Mouse (Mus musculus) thymus, adult 2 months (tissue): Measurements from ENCODE around the gene Paox. TPM values are rescaled to one million over a fixed set of nuclear protein-coding genes. Genes with fewer than 3 reads are reported as not detected.

ENCODE experiments used
- DNase-seq: peaks from one replicate; pipeline ENCODE4 v3.0.0; 2021
- H3K27ac ChIP-seq: fragments of 200-500 bp; 2 replicates; pipeline ENCODE4 v1.5.1; 2012; ENCODE audit warnings: low read length, control low read depth; ENCODE audit not compliant: control insufficient read depth, insufficient read depth
- H3K27me3 ChIP-seq: fragments of 200-500 bp; 2 replicates; pipeline ENCODE4 v1.6.1; 2012; ENCODE audit warnings: mild to moderate bottlenecking, low read length, moderate library complexity, mixed read lengths; ENCODE audit not compliant: control insufficient read depth, insufficient read depth
- H3K36me3 ChIP-seq: fragments of 200-500 bp; 2 replicates; pipeline ENCODE4 v1.6.1; 2012; ENCODE audit warnings: mild to moderate bottlenecking, low read length, moderate library complexity; ENCODE audit not compliant: control insufficient read depth, insufficient read depth
- H3K4me1 ChIP-seq: fragments of 200-500 bp; replicated peaks from 2 replicates; pipeline ENCODE4 v1.6.1; 2012; ENCODE audit warnings: low read length; ENCODE audit not compliant: control insufficient read depth, insufficient read depth
- H3K4me3 ChIP-seq: fragments of 200-500 bp; 2 replicates; pipeline ENCODE4 v1.5.1; 2012; ENCODE audit warnings: mild to moderate bottlenecking, low read length, control low read depth, moderate library complexity; ENCODE audit not compliant: control insufficient read depth, insufficient read depth
- CTCF ChIP-seq: fragments of 200-500 bp; IDR thresholded peaks from 2 replicates; pipeline ENCODE4 v1.5.1; 2012; ENCODE audit warnings: mild to moderate bottlenecking, control low read depth, low read length, moderate library complexity, borderline replicate concordance; ENCODE audit not compliant: control insufficient read depth, poor library complexity, insufficient read depth; ENCODE audit errors: extremely low read depth
- POLR2A ChIP-seq: fragments of 200-500 bp; IDR thresholded peaks from 2 replicates; pipeline ENCODE4 v1.6.1; 2012; ENCODE audit warnings: mild to moderate bottlenecking, low read length, control low read depth, moderate library complexity; ENCODE audit not compliant: control insufficient read depth, poor library complexity, insufficient read depth; ENCODE audit errors: extremely low read depth
- WGBS: fragments of 180-500 bp; shearing (Covaris S2); methylation state at CpG from one replicate; pipeline ENCODE4 v1.1.7; 2018; 5-methylcytosine and 5-hydroxymethylcytosine counted together
- polyA plus RNA-seq: library from polyadenylated mRNA; depleted of rRNA; stranded (reverse); fragments of >200 nt; gene quantifications from 2 replicates; pipeline ENCODE4 v1.2.3, GENCODE M21; 2012; rRNA removed

Paox gene
- polyA plus RNA-seq, 1 experiment, result 18.0 TPM

GRCm38 (mm10) chr7:140180692-140181091, 65.1 kb downstream of the Paox start:
- TF ChIP-seq POLR2A (no peak), CTCF (no peak)
- Histone ChIP-seq H3K27me3 (no peaks in the 10 kb centered on the region), H3K36me3 (no peaks in the 10 kb centered on the region), H3K4me1 (no peaks in the 10 kb centered on the region), H3K4me3 (no peak overlapping the region), H3K27ac (no peak overlapping the region)
- WGBS, result 55% methylated on average over 2 of the region's 2 CpGs
- no peak for DNase-seq

GRCm38 (mm10) chr7:140184206-140184605, 68.6 kb downstream of the Paox start:
- DNase-seq, result no peak
- Histone ChIP-seq H3K27ac (no peak overlapping the region), H3K4me3 (no peak overlapping the region), H3K27me3 (no peaks in the 10 kb centered on the region), H3K36me3 (no peaks in the 10 kb centered on the region), H3K4me1 (no peaks in the 10 kb centered on the region)
- 94% methylated on average over 4 of the region's 4 CpGs for WGBS
- no peak for TF ChIP-seq CTCF
- no peak for TF ChIP-seq POLR2A

Other genes with a start within 250 kb of the Paox start
- gene Kndc1, start 221.1 kb upstream of the Paox start, polyA plus RNA-seq, result 3.6 and 4.8 TPM in 2 replicates
- 13.8 and 14.2 TPM in 2 replicates for gene Utf1, start 172.0 kb upstream of the Paox start, polyA plus RNA-seq
- gene 6430531B16Rik, start 137.0 kb upstream of the Paox start, polyA plus RNA-seq, result 0.73 and 0.84 TPM in 2 replicates
- gene Adam8, start 123.2 kb upstream of the Paox start, polyA plus RNA-seq, result 36.0 and 37.6 TPM in 2 replicates
- 123 and 143 TPM in 2 replicates for gene Zfp511, start 79.4 kb upstream of the Paox start, polyA plus RNA-seq
- gene Tubgcp2, start 79.1 kb upstream of the Paox start, polyA plus RNA-seq, result 39.7 and 40.6 TPM in 2 replicates
- 1.4 TPM in 2 replicates for gene Msx3, start 66.7 kb upstream of the Paox start, polyA plus RNA-seq
- gene Caly, start 33.3 kb upstream of the Paox start, polyA plus RNA-seq, result 0.14 and 0.44 TPM in 2 replicates
- 2.4 and 5.2 TPM in 2 replicates for gene Prap1, start 22.4 kb upstream of the Paox start, polyA plus RNA-seq
- 28.1 and 34.8 TPM in 2 replicates for gene Fuom, start 13.4 kb upstream of the Paox start, polyA plus RNA-seq
- 60.9 and 65.6 TPM in 2 replicates for gene Echs1, start 677 bp downstream of the Paox start, polyA plus RNA-seq
- gene Mtg1, start 21.8 kb downstream of the Paox start, polyA plus RNA-seq, result 36.0 and 39.0 TPM in 2 replicates
- 0.18 and 0.31 TPM in 2 replicates for gene Sprn, start 39.1 kb downstream of the Paox start, polyA plus RNA-seq
- gene Olfr522, start 49.0 kb downstream of the Paox start, polyA plus RNA-seq, result not detected in 2 replicates
- 0.41 and 1.0 TPM in 2 replicates for gene Olfr523, start 57.4 kb downstream of the Paox start, polyA plus RNA-seq
- gene Olfr524, start 90.2 kb downstream of the Paox start, polyA plus RNA-seq, result 2.3 and 2.6 TPM in 2 replicates
- 6.0 and 6.1 TPM in 2 replicates for gene Cd163l1, start 102.5 kb downstream of the Paox start, polyA plus RNA-seq
- gene 5830411N06Rik, start 131.5 kb downstream of the Paox start, polyA plus RNA-seq, result 21.4 and 23.9 TPM in 2 replicates
- 0.03 and 0.16 TPM in 2 replicates for gene Olfr525, start 205.1 kb downstream of the Paox start, polyA plus RNA-seq
- gene Olfr527, start 218.2 kb downstream of the Paox start, polyA plus RNA-seq, result 0.18 TPM in 1 of 2 replicates, not detected in the other
- 0.38 and 0.75 TPM in 2 replicates for gene Olfr60, start 245.9 kb downstream of the Paox start, polyA plus RNA-seq